Mouse (Mus musculus) kidney, postnatal 0 days (tissue): ENCODE results near the gene Wdr91. TPM values are rescaled to one million over a fixed set of nuclear protein-coding genes. Genes with fewer than 3 reads are reported as not detected.

ENCODE experiments used
- ATAC-seq: fragments of 200-750 bp; cut with Nextera tagmentation; replicated peaks from 2 replicates; pipeline ENCODE4 v1.8.0; 2017; ENCODE audit warnings: low read depth, moderate number of reproducible peaks, moderate TSS enrichment, moderate library complexity; ENCODE audit not compliant: low FRiP score
- DNase-seq: peaks from one replicate; pipeline ENCODE4 v3.0.0-alpha.2; 2016; ENCODE audit warnings: low spot score
- H3K27ac ChIP-seq: fragments of 300-500 bp; sonication (generic); 2 replicates; pipeline ENCODE4 v1.5.1; 2014; ENCODE audit warnings: mild to moderate bottlenecking
- H3K27me3 ChIP-seq: fragments of 300-500 bp; sonication (generic); 2 replicates; pipeline ENCODE4 v1.6.1; 2014; ENCODE audit warnings: low read length, mixed read lengths; ENCODE audit not compliant: insufficient read depth
- H3K36me3 ChIP-seq: fragments of 300-500 bp; sonication (generic); 2 replicates; pipeline ENCODE4 v1.6.1; 2014; ENCODE audit warnings: low read length, mixed read lengths; ENCODE audit not compliant: insufficient read depth
- H3K4me1 ChIP-seq: fragments of 300-500 bp; sonication (generic); replicated peaks from 2 replicates; pipeline ENCODE4 v1.6.1; 2014; ENCODE audit warnings: antibody characterized with exemption, low read length, mixed read lengths; ENCODE audit not compliant: insufficient read depth
- H3K4me2 ChIP-seq: fragments of 300-500 bp; sonication (generic); 2 replicates; pipeline ENCODE4 v1.6.1; 2014; ENCODE audit warnings: mild to moderate bottlenecking, low read length, moderate library complexity, mixed read lengths
- H3K4me3 ChIP-seq: fragments of 300-500 bp; sonication (generic); replicated peaks from 2 replicates; pipeline ENCODE4 v1.5.1; 2014; ENCODE audit warnings: low read depth, low read length
- H3K9ac ChIP-seq: fragments of 300-500 bp; sonication (generic); 2 replicates; pipeline ENCODE4 v1.6.1; 2014; ENCODE audit warnings: low read depth, low read length
- H3K9me3 ChIP-seq: fragments of 300-500 bp; sonication (generic); replicated peaks from 2 replicates; pipeline ENCODE4 v1.6.1; 2016; ENCODE audit warnings: low read length, inconsistent platforms, mixed read lengths
- CTCF ChIP-seq: IDR thresholded peaks from 2 replicates; pipeline ENCODE4 v1.5.1; 2016; ENCODE audit warnings: antibody characterized with exemption, low read depth, mild to moderate bottlenecking, moderate library complexity
- WGBS: fragments of 180-500 bp; shearing (Covaris S2); extraction: QIAGEN DNeasy Blood & Tissue Kit; methylation state at CpG from one replicate; pipeline ENCODE4 v1.1.7; 2014; 5-methylcytosine and 5-hydroxymethylcytosine counted together
- polyA plus RNA-seq: library from polyadenylated mRNA; unstranded; fragments of >200 nt; fragmentation: Nextera tagmentation; extraction: Ambion mirVana; gene quantifications from 2 replicates; pipeline ENCODE4 v1.2.1, GENCODE M21; 2015

The Wdr91 gene
- polyA plus RNA-seq, 1 experiment from 2014 or later = 10.6 TPM

DNA sequence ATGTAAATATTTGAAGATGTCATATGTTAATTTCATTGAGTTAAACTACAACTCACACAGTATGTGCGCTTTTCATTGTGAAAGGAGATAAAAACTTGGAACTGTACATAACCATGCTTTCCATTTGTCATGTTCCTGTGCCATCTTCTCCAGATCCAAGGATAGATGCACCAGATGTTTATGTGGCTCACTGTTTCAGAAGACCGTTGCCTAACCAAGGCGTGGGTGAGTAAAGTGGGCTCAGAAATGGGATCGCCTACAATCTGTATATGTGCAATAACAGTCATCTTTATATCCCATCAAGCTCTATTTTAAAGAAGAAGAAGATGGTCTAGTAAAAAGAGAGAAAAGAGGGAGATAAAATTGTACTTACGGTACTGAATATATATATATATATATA, 78.3 kb downstream of the Wdr91 start:
- H3K4me3 ChIP-seq = no peak overlapping the region
- no peak for TF ChIP-seq CTCF
- no peak for DNase-seq

More for the DNA sequence above, 78.3 kb downstream of the Wdr91 start:
- Histone ChIP-seq H3K4me1 (no peaks in the 10 kb centered on the region), H3K4me2 (no peak overlapping the region), H3K9me3 (no peaks in the 10 kb centered on the region), H3K9ac (no peak overlapping the region), H3K36me3 (no peaks in the 10 kb centered on the region), H3K27me3 (no peaks in the 10 kb centered on the region), H3K27ac (no peak overlapping the region)
- ATAC-seq = no peak
- 96% methylated on average over 5 of the region's 5 CpGs for WGBS

Other genes with a start within 250 kb of the Wdr91 start
- 14.6 and 17.1 TPM in 2 replicates for gene Agbl3, start 130.4 kb downstream of the Wdr91 start, polyA plus RNA-seq
- gene Tmem140, start 47.7 kb downstream of the Wdr91 start, polyA plus RNA-seq = 6.2 and 7.3 TPM in 2 replicates
- 9.6 and 9.9 TPM in 2 replicates for gene Cyren, start 32.8 kb downstream of the Wdr91 start, polyA plus RNA-seq
- gene Stra8, start 9.3 kb upstream of the Wdr91 start, polyA plus RNA-seq = not detected in 2 replicates
- 0.21 and 0.27 TPM in 2 replicates for gene Slc23a4, start 77.5 kb upstream of the Wdr91 start, polyA plus RNA-seq
- gene Cnot4, start 222.8 kb upstream of the Wdr91 start, polyA plus RNA-seq = 21.0 and 23.5 TPM in 2 replicates